Mouse (Mus musculus) midbrain, embryonic 12.5 days (tissue): Measurements from ENCODE around the gene Ankrd55. TPM values are rescaled to one million over a fixed set of nuclear protein-coding genes. Genes with fewer than 3 reads are reported as not detected.

Experiments used
- ATAC-seq: fragments of 200-750 bp; cut with Nextera tagmentation; 2 replicates; pipeline ENCODE4 v1.8.0; 2017; ENCODE audit warnings: low read depth, moderate TSS enrichment, moderate library complexity; ENCODE audit not compliant: low FRiP score
- H3K27ac ChIP-seq: fragments of 300-500 bp; sonication (generic); replicated peaks from 2 replicates; pipeline ENCODE4 v1.5.1; 2016; ENCODE audit warnings: mild to moderate bottlenecking
- H3K27me3 ChIP-seq: fragments of 300-500 bp; sonication (generic); 2 replicates; pipeline ENCODE4 v1.6.1; 2016; ENCODE audit warnings: mild to moderate bottlenecking
- H3K36me3 ChIP-seq: fragments of 300-500 bp; sonication (generic); 2 replicates; pipeline ENCODE4 v1.6.1; 2016
- H3K4me1 ChIP-seq: fragments of 300-500 bp; sonication (generic); 2 replicates; pipeline ENCODE4 v1.6.1; 2016
- H3K4me2 ChIP-seq: fragments of 300-500 bp; sonication (generic); replicated peaks from 2 replicates; pipeline ENCODE4 v1.6.1; 2016; ENCODE audit warnings: mild to moderate bottlenecking, moderate library complexity
- H3K4me3 ChIP-seq: fragments of 300-500 bp; sonication (generic); 2 replicates; pipeline ENCODE4 v1.5.1; 2016; ENCODE audit warnings: mild to moderate bottlenecking
- H3K9ac ChIP-seq: fragments of 300-500 bp; sonication (generic); replicated peaks from 2 replicates; pipeline ENCODE4 v1.6.1; 2016; ENCODE audit warnings: mild to moderate bottlenecking, moderate library complexity
- H3K9me3 ChIP-seq: fragments of 300-500 bp; sonication (generic); 2 replicates; pipeline ENCODE4 v1.6.1; 2016; ENCODE audit warnings: mild to moderate bottlenecking
- WGBS: fragments of 180-500 bp; shearing (Covaris S2); methylation state at CpG from one replicate; pipeline ENCODE4 v1.1.7; 2016; 5-methylcytosine and 5-hydroxymethylcytosine counted together
- polyA plus RNA-seq: library from polyadenylated mRNA; unstranded; fragments of >200 nt; fragmentation: Nextera tagmentation; extraction: Ambion mirVana; gene quantifications from 2 replicates; pipeline ENCODE4 v1.2.1, GENCODE M21; 2016

Gene Ankrd55
- polyA plus RNA-seq, 1 experiment from 2014 or later = 3.3 TPM

- WGBS = 24% methylated on average over 4 of the region's 4 CpGs
- Histone ChIP-seq H3K27me3 (no peaks in the 10 kb centered on the region; the same call in none of the 2 replicates), H3K36me3 (no peaks in the 10 kb centered on the region), H3K9me3 (no peaks in the 10 kb centered on the region), H3K4me3 (no peak overlapping the region), H3K9ac (no peak overlapping the region), H3K4me2 (no peak overlapping the region), H3K27ac (no peak overlapping the region), H3K4me1 (no peaks in the 10 kb centered on the region)
- peak; percentile 56; the same call in 1 of the 2 replicates for ATAC-seq
Observed at GRCm38 (mm10) chr13:112264666-112265065, 23.6 kb upstream of the Ankrd55 start.

GRCm38 (mm10) chr13:112271901-112272537, 16.2 kb upstream of the Ankrd55 start:
- no peak for ATAC-seq
- H3K27ac ChIP-seq = no peak overlapping the region
- H3K9me3 ChIP-seq = no peaks in the 10 kb centered on the region
- 0 out of 2 replicates have a peak, but pooled peaks cover 3% of the 10 kb centered on the region for H3K4me1 ChIP-seq
- H3K9ac ChIP-seq = no peak overlapping the region
- H3K4me2 ChIP-seq = no peak overlapping the region
- no peaks in the 10 kb centered on the region for H3K36me3 ChIP-seq
- 18% methylated on average over 5 of the region's 5 CpGs for WGBS
- no peak overlapping the region for H3K4me3 ChIP-seq
- H3K27me3 ChIP-seq = no peaks in the 10 kb centered on the region

GRCm38 (mm10) chr13:112274636-112275035, 13.6 kb upstream of the Ankrd55 start:
- WGBS = 77% methylated on average over 3 of the region's 3 CpGs
- no peak for ATAC-seq
- H3K36me3 ChIP-seq = no peaks in the 10 kb centered on the region
- H3K9ac ChIP-seq = no peak overlapping the region
- no peaks in the 10 kb centered on the region for H3K27me3 ChIP-seq
- no peak overlapping the region for H3K27ac ChIP-seq
- no peaks in the 10 kb centered on the region for H3K9me3 ChIP-seq
- 0 out of 2 replicates have a peak, but pooled peaks cover 3% of the 10 kb centered on the region for H3K4me1 ChIP-seq
- H3K4me2 ChIP-seq = no peak overlapping the region
- no peak overlapping the region for H3K4me3 ChIP-seq

GRCm38 (mm10) chr13:112275951-112276350, 12.3 kb upstream of the Ankrd55 start:
- no peak for ATAC-seq
- no peaks in the 10 kb centered on the region for H3K9me3 ChIP-seq
- 87% methylated on average over 8 of the region's 8 CpGs for WGBS

GRCm38 (mm10) chr13:112277544-112277943, 10.7 kb upstream of the Ankrd55 start:
- ATAC-seq = no peak
- WGBS = 82% methylated on average over 5 of the region's 5 CpGs
- no peak overlapping the region for H3K4me3 ChIP-seq

More at GRCm38 (mm10) chr13:112275951-112276350, 12.3 kb upstream of the Ankrd55 start:
- H3K4me1 ChIP-seq = 0 out of 2 replicates have a peak, but pooled peaks cover 3% of the 10 kb centered on the region
- H3K9ac ChIP-seq = no peak overlapping the region
- no peaks in the 10 kb centered on the region for H3K27me3 ChIP-seq
- H3K27ac ChIP-seq = no peak overlapping the region
- no peaks in the 10 kb centered on the region for H3K36me3 ChIP-seq
- no peak overlapping the region for H3K4me3 ChIP-seq
- H3K4me2 ChIP-seq = no peak overlapping the region

GRCm38 (mm10) chr13:112278251-112278650, 10.0 kb upstream of the Ankrd55 start:
- ATAC-seq = no peak
- Histone ChIP-seq H3K9me3 (no peaks in the 10 kb centered on the region), H3K27ac (no peak overlapping the region), H3K4me1 (no peaks in the 10 kb centered on the region), H3K27me3 (no peaks in the 10 kb centered on the region), H3K4me2 (no peak overlapping the region), H3K36me3 (no peaks in the 10 kb centered on the region), H3K9ac (no peak overlapping the region), H3K4me3 (no peak overlapping the region)
- WGBS = 85% methylated on average over 7 of the region's 7 CpGs

More at GRCm38 (mm10) chr13:112277544-112277943, 10.7 kb upstream of the Ankrd55 start:
- no peak overlapping the region for H3K27ac ChIP-seq
- H3K9ac ChIP-seq = no peak overlapping the region
- H3K27me3 ChIP-seq = no peaks in the 10 kb centered on the region
- H3K4me1 ChIP-seq = no peaks in the 10 kb centered on the region
- H3K36me3 ChIP-seq = no peaks in the 10 kb centered on the region
- no peak overlapping the region for H3K4me2 ChIP-seq
- no peaks in the 10 kb centered on the region for H3K9me3 ChIP-seq

- Histone ChIP-seq H3K4me1 (peaks cover 10% of the 10 kb centered on the region), H3K9ac (no peak overlapping the region), H3K9me3 (no peaks in the 10 kb centered on the region), H3K27ac (no peak overlapping the region), H3K36me3 (no peaks in the 10 kb centered on the region), H3K4me3 (no peak overlapping the region), H3K4me2 (no peak overlapping the region), H3K27me3 (no peaks in the 10 kb centered on the region)
- no peak for ATAC-seq
- WGBS = 78% methylated on average over 1 of the region's 1 CpGs
Observed at GRCm38 (mm10) chr13:112287135-112287534, 1.1 kb upstream of the Ankrd55 start.

GRCm38 (mm10) chr13:112287571-112288224, 553 bp upstream of the Ankrd55 start:
- WGBS = 70% methylated on average over 6 of the region's 6 CpGs
- peak overlapping the region; percentile 36 for H3K4me2 ChIP-seq

GRCm38 (mm10) chr13:112289338-112289737, 1.1 kb downstream of the Ankrd55 start:
- WGBS = 80% methylated on average over 9 of the region's 9 CpGs
- no peak for ATAC-seq
- Histone ChIP-seq H3K27me3 (no peaks in the 10 kb centered on the region), H3K9me3 (no peaks in the 10 kb centered on the region), H3K9ac (no peak overlapping the region), H3K36me3 (no peaks in the 10 kb centered on the region), H3K4me3 (peak overlapping the region; percentile 0; the same call in 1 of the 2 replicates), H3K4me2 (0 out of 2 replicates have a peak overlapping the region, but pooled peaks have one; percentile 36), H3K4me1 (peaks cover 10% of the 10 kb centered on the region), H3K27ac (no peak overlapping the region)

More at GRCm38 (mm10) chr13:112287571-112288224, 553 bp upstream of the Ankrd55 start:
- Histone ChIP-seq H3K9me3 (no peaks in the 10 kb centered on the region), H3K9ac (no peak overlapping the region), H3K36me3 (no peaks in the 10 kb centered on the region), H3K27ac (peak overlapping the region; percentile 72), H3K4me1 (peaks cover 10% of the 10 kb centered on the region), H3K27me3 (no peaks in the 10 kb centered on the region), H3K4me3 (0 out of 2 replicates have a peak overlapping the region, but pooled peaks have one; percentile 21)
- no peak; the same call in 1 of the 2 replicates for ATAC-seq

- Histone ChIP-seq H3K27ac (no peak overlapping the region), H3K4me3 (no peak overlapping the region), H3K4me1 (peaks cover 10% of the 10 kb centered on the region), H3K9me3 (no peaks in the 10 kb centered on the region), H3K27me3 (no peaks in the 10 kb centered on the region), H3K36me3 (no peaks in the 10 kb centered on the region), H3K4me2 (0 out of 2 replicates have a peak overlapping the region, but pooled peaks have one; percentile 15), H3K9ac (no peak overlapping the region)
- no peak for ATAC-seq
- WGBS = 65% methylated on average over 4 of the region's 4 CpGs
Observed at GRCm38 (mm10) chr13:112289981-112290380, 1.7 kb downstream of the Ankrd55 start.

- no peaks in the 10 kb centered on the region for H3K27me3 ChIP-seq
- no peak for ATAC-seq
- no peak overlapping the region for H3K4me2 ChIP-seq
- WGBS = 70% methylated on average over 4 of the region's 4 CpGs
- H3K9ac ChIP-seq = no peak overlapping the region
- H3K27ac ChIP-seq = no peak overlapping the region
- H3K4me1 ChIP-seq = peaks cover 10% of the 10 kb centered on the region
- H3K4me3 ChIP-seq = no peak overlapping the region
- no peaks in the 10 kb centered on the region for H3K36me3 ChIP-seq
- H3K9me3 ChIP-seq = no peaks in the 10 kb centered on the region
Observed at GRCm38 (mm10) chr13:112292489-112292888, 4.2 kb downstream of the Ankrd55 start.

- H3K36me3 ChIP-seq = no peaks in the 10 kb centered on the region
- no peak overlapping the region for H3K27ac ChIP-seq
- no peaks in the 10 kb centered on the region for H3K27me3 ChIP-seq
- no peaks in the 10 kb centered on the region for H3K9me3 ChIP-seq
- WGBS = 92% methylated on average over 6 of the region's 6 CpGs
- no peak overlapping the region for H3K4me2 ChIP-seq
- peaks cover 5% of the 10 kb centered on the region for H3K4me1 ChIP-seq
- H3K9ac ChIP-seq = no peak overlapping the region
- ATAC-seq = no peak
- no peak overlapping the region for H3K4me3 ChIP-seq
Observed at GRCm38 (mm10) chr13:112293092-112293491, 4.8 kb downstream of the Ankrd55 start.
